ENCODE assay signal across 21 mouse cellular contexts in genomic region chr4:38590358-38590757, GRCm38 (mm10).
DNase-seq lines count a peak whose midpoint lies in the region; ATAC-seq and TF ChIP-seq lines count a peak whose summit lies in the region.
"Had no signal": no experiment of that assay in that cellular context is flagged by ENCODE, and none has a peak within 500 bp of the region (broad histone marks: within the 10 kb centered on the region; RNA-seq: fewer than 3 reads in every experiment).

No protein-coding gene starts in this region.

- H3K4me1 ChIP-seq in liver, adult 2 months (ENCODE audit: control insufficient read depth, insufficient read depth, low read length): no peaks in the 10 kb centered on the region
- no peaks in the 10 kb centered on the region for H3K4me1 ChIP-seq in liver, embryonic 11.5 days (replicated peaks; ENCODE audit: control insufficient read depth, insufficient read depth, low read length)
- no peaks in the 10 kb centered on the region for H3K4me1 ChIP-seq in liver, embryonic 16.5 days (ENCODE audit: control insufficient read depth, low read depth, low read length)
- no peaks in the 10 kb centered on the region for H3K4me1 ChIP-seq in liver, postnatal 0 days (ENCODE audit: insufficient read depth)
- no peaks in the 10 kb centered on the region for H3K4me1 ChIP-seq in liver, embryonic 12.5 days

- no peaks in the 10 kb centered on the region for H3K9me3 ChIP-seq in liver, embryonic 11.5 days (ENCODE audit: control insufficient read depth, low read length)
- no peaks in the 10 kb centered on the region for H3K9me3 ChIP-seq in liver, embryonic 16.5 days (replicated peaks; ENCODE audit: control insufficient read depth, low read length)
- H3K9me3 ChIP-seq in liver, postnatal 0 days (ENCODE audit: low read length): no peaks in the 10 kb centered on the region
- no peaks in the 10 kb centered on the region for H3K9me3 ChIP-seq in liver, embryonic 12.5 days (replicated peaks)
- H3K9me3 ChIP-seq: G1E had no signal

- no peaks in the 10 kb centered on the region for H3K27me3 ChIP-seq in liver, adult 2 months (ENCODE audit: control insufficient read depth, insufficient read depth, low read length)
- no peaks in the 10 kb centered on the region for H3K27me3 ChIP-seq in liver, embryonic 11.5 days (replicated peaks; ENCODE audit: control insufficient read depth, insufficient read depth, low read length)
- H3K27me3 ChIP-seq in liver, embryonic 16.5 days (ENCODE audit: control insufficient read depth, insufficient read depth, low read depth, low read length): no peaks in the 10 kb centered on the region
- no peaks in the 10 kb centered on the region for H3K27me3 ChIP-seq in liver, postnatal 0 days (ENCODE audit: insufficient read depth, low read length)
- H3K27me3 ChIP-seq in liver, embryonic 12.5 days (replicated peaks): no peaks in the 10 kb centered on the region
- H3K27me3 ChIP-seq: CH12.LX, Patski had no signal

- no peak for ATAC-seq in liver, embryonic 11.5 days (replicated peaks; ENCODE audit: low FRiP score)
- ATAC-seq in liver, embryonic 16.5 days (ENCODE audit: low read depth): peak; percentile 39; the same call in 1 of the 2 replicates
- ATAC-seq in liver, postnatal 0 days: peak; percentile 66; the same call in 1 of the 2 replicates
- ATAC-seq in liver, embryonic 12.5 days: no peak
- ATAC-seq: activated CD4-positive, CD25-positive, alpha-beta regulatory T cell, adult 4 months; CD4-positive, CD25-positive, alpha-beta regulatory T cell, adult 4 months; Patski had no signal

- no peak for TF ChIP-seq POLR2A in liver, adult 2 months (IDR thresholded peaks at IDR 0.05; ENCODE audit: extremely low read depth, insufficient read depth, low read length)

- no peak for TF ChIP-seq EP300 in liver, postnatal 0 days (IDR thresholded peaks at IDR 0.05; ENCODE audit: low read depth)

- H3K27ac ChIP-seq in liver, adult 2 months (replicated peaks; ENCODE audit: insufficient read depth, low read depth, low read length): no peak overlapping the region
- H3K27ac ChIP-seq in liver, embryonic 11.5 days (ENCODE audit: low read depth, low read length): no peak overlapping the region
- no peak overlapping the region for H3K27ac ChIP-seq in liver, embryonic 16.5 days (ENCODE audit: low read length)
- H3K27ac ChIP-seq in liver, postnatal 0 days (ENCODE audit: low read depth): no peak overlapping the region
- H3K27ac ChIP-seq in liver, embryonic 12.5 days: no peak overlapping the region

- H3K4me2 ChIP-seq in liver, embryonic 11.5 days: no peak overlapping the region
- H3K4me2 ChIP-seq in liver, embryonic 16.5 days (ENCODE audit: low read depth, low read length): no peak overlapping the region
- H3K4me2 ChIP-seq in liver, postnatal 0 days (ENCODE audit: low read depth, low read length): no peak overlapping the region
- H3K4me2 ChIP-seq in liver, embryonic 12.5 days: no peak overlapping the region

- no peaks in the 10 kb centered on the region for H3K36me3 ChIP-seq in liver, adult 2 months (ENCODE audit: control insufficient read depth, insufficient read depth, low read length)
- H3K36me3 ChIP-seq in liver, embryonic 11.5 days (ENCODE audit: control insufficient read depth, insufficient read depth, low read length): no peaks in the 10 kb centered on the region
- H3K36me3 ChIP-seq in liver, embryonic 16.5 days (ENCODE audit: control insufficient read depth, insufficient read depth): no peaks in the 10 kb centered on the region
- no peaks in the 10 kb centered on the region for H3K36me3 ChIP-seq in liver, postnatal 0 days (replicated peaks; ENCODE audit: insufficient read depth, low read length)
- H3K36me3 ChIP-seq in liver, embryonic 12.5 days: no peaks in the 10 kb centered on the region
- H3K36me3 ChIP-seq: G1E had no signal

- no peak for TF ChIP-seq CTCF in liver, adult 2 months (IDR thresholded peaks at IDR 0.05; ENCODE audit: low read depth, low read length)
- no peak for TF ChIP-seq CTCF in liver, postnatal 0 days (IDR thresholded peaks at IDR 0.05; ENCODE audit: low read depth)

- no peak overlapping the region for H3K4me3 ChIP-seq in liver, adult 2 months (ENCODE audit: insufficient read depth, low read depth, low read length)
- H3K4me3 ChIP-seq in liver, embryonic 11.5 days (ENCODE audit: low read depth, low read length): no peak overlapping the region
- H3K4me3 ChIP-seq in liver, embryonic 16.5 days (ENCODE audit: low read depth, low read length): no peak overlapping the region
- H3K4me3 ChIP-seq in liver, postnatal 0 days (ENCODE audit: low read depth, low read length): no peak overlapping the region
- no peak overlapping the region for H3K4me3 ChIP-seq in liver, embryonic 12.5 days

- H3K79me2 ChIP-seq in liver, adult 2 months (ENCODE audit: control insufficient read depth, insufficient read depth, low read length): no peaks in the 10 kb centered on the region

- no peak overlapping the region for H3K9ac ChIP-seq in liver, adult 2 months (ENCODE audit: low read depth, low read length)
- H3K9ac ChIP-seq in liver, embryonic 11.5 days (ENCODE audit: low read depth, low read length): no peak overlapping the region
- no peak overlapping the region for H3K9ac ChIP-seq in liver, embryonic 16.5 days (ENCODE audit: low read depth, low read length)
- no peak overlapping the region for H3K9ac ChIP-seq in liver, postnatal 0 days (replicated peaks)
- no peak overlapping the region for H3K9ac ChIP-seq in liver, embryonic 12.5 days

- 16% methylated on average over 1 of the region's 1 CpGs for WGBS in liver, adult 2 months
- 79% methylated on average over 1 of the region's 1 CpGs for WGBS in liver, embryonic 11.5 days
- WGBS in liver, embryonic 16.5 days (ENCODE audit: insufficient replicate concordance): 51% methylated on average over 1 of the region's 1 CpGs
- 57% methylated on average over 1 of the region's 1 CpGs for WGBS in liver, postnatal 0 days (ENCODE audit: insufficient replicate concordance)
- WGBS in liver, embryonic 12.5 days (ENCODE audit: insufficient replicate concordance): 56% methylated on average over 1 of the region's 1 CpGs

- peak; percentile 71 for DNase-seq in liver, adult 2 months (ENCODE audit: extremely low read depth, low read depth, low spot score)
- no peak for DNase-seq in liver, embryonic 11.5 days (ENCODE audit: low spot score)
- no peak for DNase-seq in liver
- no peak for DNase-seq in liver, postnatal 0 days
- DNase-seq: adrenal gland, adult 2 months; adrenal gland, adult 8-10 months; adrenal gland, postnatal 10 days; adrenal gland, postnatal 14 days; adrenal gland, postnatal 25 days; adrenal gland, postnatal 36 days; B cell, adult 2 months; cerebellum, adult 11 months; cerebellum, adult 11-12 months; cerebellum, adult 18-20 months had no signal

Comparison
In these comparisons a context has a peak if more than half of its experiments do, and no peak if none do; other contexts are left out.
1. ATAC-seq: peak in liver, embryonic 16.5 days (single experiment) and liver, postnatal 0 days (single experiment); none in liver, embryonic 11.5 days (single experiment) and liver, embryonic 12.5 days (single experiment).